Mouse (Mus musculus): ENCODE results near the gene Tlx3. TPM values are rescaled to one million over a fixed set of nuclear protein-coding genes. Genes with fewer than 3 reads are reported as not detected.

Tlx3 gene
- polyA plus RNA-seq, 1 experiment from 2014 or later = 0.28 TPM

GRCm38 (mm10) chr11:33156436-33157015 lies 46.9 kb downstream of the Tlx3 start:
- H3K9me3 ChIP-seq = no peaks in the 10 kb centered on the region
- no peak overlapping the region for H3K4me3 ChIP-seq
- 87% methylated on average over 4 of the region's 4 CpGs for WGBS
- H3K4me1 ChIP-seq = no peaks in the 10 kb centered on the region
- no peaks in the 10 kb centered on the region for H3K27me3 ChIP-seq (ENCODE audit: insufficient read depth, poor library complexity, severe bottlenecking)
- peaks cover 100% of the 10 kb centered on the region for H3K36me3 ChIP-seq
- no peak for DNase-seq (ENCODE audit: low spot score)
- no peak overlapping the region for H3K27ac ChIP-seq

GRCm38 (mm10) chr11:33154459-33154858 lies 48.9 kb downstream of the Tlx3 start:
- Histone ChIP-seq H3K27ac (no peak overlapping the region), H3K4me1 (no peaks in the 10 kb centered on the region), H3K36me3 (peaks cover 98% of the 10 kb centered on the region), H3K4me3 (no peak overlapping the region), H3K27me3 (ENCODE audit: insufficient read depth, poor library complexity, severe bottlenecking) (no peaks in the 10 kb centered on the region), H3K9me3 (no peaks in the 10 kb centered on the region)
- no peak for DNase-seq (ENCODE audit: low spot score)
- WGBS = 92% methylated on average over 3 of the region's 3 CpGs

GRCm38 (mm10) chr11:33152997-33153396 lies 50.4 kb downstream of the Tlx3 start:
- DNase-seq (ENCODE audit: low spot score) = no peak
- H3K27me3 ChIP-seq (ENCODE audit: insufficient read depth, poor library complexity, severe bottlenecking) = no peaks in the 10 kb centered on the region
- 89% methylated on average over 1 of the region's 1 CpGs for WGBS
- H3K27ac ChIP-seq = no peak overlapping the region
- H3K4me1 ChIP-seq = peaks cover 3% of the 10 kb centered on the region; the same call in 1 of the 2 replicates
- H3K9me3 ChIP-seq = no peaks in the 10 kb centered on the region
- H3K36me3 ChIP-seq = peaks cover 86% of the 10 kb centered on the region
- no peak overlapping the region for H3K4me3 ChIP-seq

- Histone ChIP-seq H3K9me3 (no peaks in the 10 kb centered on the region), H3K4me3 (no peak overlapping the region), H3K27ac (no peak overlapping the region), H3K4me1 (peaks cover 16% of the 10 kb centered on the region), H3K27me3 (ENCODE audit: insufficient read depth, poor library complexity, severe bottlenecking) (peaks cover 9% of the 10 kb centered on the region), H3K36me3 (peaks cover 74% of the 10 kb centered on the region)
- no peak for DNase-seq (ENCODE audit: low spot score)
- 75% methylated on average over 4 of the region's 4 CpGs for WGBS
Observed at GRCm38 (mm10) chr11:33151780-33152145, 51.6 kb downstream of the Tlx3 start.

- peaks cover 21% of the 10 kb centered on the region for H3K4me1 ChIP-seq
- peaks cover 69% of the 10 kb centered on the region for H3K36me3 ChIP-seq
- H3K27me3 ChIP-seq (ENCODE audit: insufficient read depth, poor library complexity, severe bottlenecking) = peaks cover 13% of the 10 kb centered on the region
- no peak for DNase-seq (ENCODE audit: low spot score)
- WGBS = 74% methylated on average over 3 of the region's 3 CpGs
- H3K4me3 ChIP-seq = no peak overlapping the region
- no peaks in the 10 kb centered on the region for H3K9me3 ChIP-seq
- H3K27ac ChIP-seq = no peak overlapping the region
Observed at GRCm38 (mm10) chr11:33151128-33151779, 52.1 kb downstream of the Tlx3 start.

Other genes with a start within 250 kb of the Tlx3 start
- gene Fgf18, start 56.2 kb downstream of the Tlx3 start, polyA plus RNA-seq (2016; fragmentation: Nextera tagmentation; extraction: Ambion mirVana) = 1.1 and 2.6 TPM in 2 replicates
- gene Npm1, start 40.4 kb downstream of the Tlx3 start, polyA plus RNA-seq (2016; fragmentation: Nextera tagmentation; extraction: Ambion mirVana) = 705 and 1,033 TPM in 2 replicates
- gene Gm12117, start 73.1 kb upstream of the Tlx3 start, polyA plus RNA-seq (2016; fragmentation: Nextera tagmentation; extraction: Ambion mirVana) = 0.14 TPM in 1 of 2 replicates, not detected in the other

Measured in heart, embryonic 10.5 days (tissue).